Mouse (Mus musculus) G1E (cell line): Measurements from ENCODE around the gene Hsd3b7.

ENCODE experiments used
- CTCF ChIP-seq: IDR thresholded peaks from 2 replicates; pipeline ENCODE4 v1.5.1; 2012; ENCODE audit warnings: low read depth, low read length, inconsistent platforms, mixed read lengths
- GATA1 ChIP-seq: IDR thresholded peaks from 2 replicates; pipeline ENCODE4 v1.6.1; 2012; ENCODE audit warnings: borderline replicate concordance, low read length, inconsistent platforms, mixed read lengths
- GATA2 ChIP-seq: IDR thresholded peaks from 2 replicates; pipeline ENCODE4 v1.6.1; 2012; ENCODE audit warnings: low read depth, low read length, inconsistent platforms, borderline replicate concordance
- POLR2AphosphoS5 ChIP-seq: IDR thresholded peaks from 2 replicates; pipeline ENCODE4 v1.6.1; 2012; ENCODE audit warnings: low read depth, low read length, inconsistent platforms; ENCODE audit not compliant: insufficient replicate concordance
- TAL1 ChIP-seq: conservative IDR thresholded peaks from 2 replicates; pipeline ENCODE4 v1.6.1; 2012; ENCODE audit warnings: low read depth, low read length, inconsistent platforms, mixed read lengths

- no peak for TF ChIP-seq CTCF
- TF ChIP-seq GATA1 = no peak
- TF ChIP-seq TAL1 = no peak
- no peak for TF ChIP-seq GATA2
- no peak for TF ChIP-seq POLR2AphosphoS5
Measured at GRCm38 (mm10) chr7:127768997-127769593, 31.3 kb upstream of the Hsd3b7 start.
